Mouse (Mus musculus) liver, embryonic 15.5 days (tissue): Measurements from ENCODE around the gene Med12l. TPM values are rescaled to one million over a fixed set of nuclear protein-coding genes. Genes with fewer than 3 reads are reported as not detected.
A peak's percentile ranks its signal among the peaks of the same experiment; 100 is the strongest.

Experiments used
- ATAC-seq: fragments of 200-750 bp; cut with Nextera tagmentation; 2 replicates; pipeline ENCODE4 v1.8.0; 2017; ENCODE audit warnings: moderate number of reproducible peaks, mild to moderate bottlenecking, moderate library complexity; ENCODE audit not compliant: insufficient read depth
- H3K27ac ChIP-seq: fragments of 300-500 bp; sonication (generic); replicated peaks from 2 replicates; pipeline ENCODE4 v1.5.1; 2015; ENCODE audit warnings: mild to moderate bottlenecking, inconsistent platforms
- H3K27me3 ChIP-seq: fragments of 300-500 bp; sonication (generic); 2 replicates; pipeline ENCODE4 v1.6.1; 2015; ENCODE audit warnings: mild to moderate bottlenecking, inconsistent platforms
- H3K36me3 ChIP-seq: fragments of 300-500 bp; sonication (generic); replicated peaks from 2 replicates; pipeline ENCODE4 v1.6.1; 2015; ENCODE audit warnings: moderate library complexity, mild to moderate bottlenecking, inconsistent platforms
- H3K4me1 ChIP-seq: fragments of 300-500 bp; sonication (generic); replicated peaks from 2 replicates; pipeline ENCODE4 v1.6.1; 2015; ENCODE audit warnings: inconsistent platforms
- H3K4me2 ChIP-seq: fragments of 300-500 bp; sonication (generic); 2 replicates; pipeline ENCODE4 v1.6.1; 2015; ENCODE audit warnings: moderate library complexity, mild to moderate bottlenecking, inconsistent platforms
- H3K4me3 ChIP-seq: fragments of 300-500 bp; sonication (generic); replicated peaks from 2 replicates; pipeline ENCODE4 v1.5.1; 2015; ENCODE audit warnings: mild to moderate bottlenecking, inconsistent platforms
- H3K9ac ChIP-seq: fragments of 300-500 bp; sonication (generic); 2 replicates; pipeline ENCODE4 v1.6.1; 2015; ENCODE audit warnings: moderate library complexity, mild to moderate bottlenecking, inconsistent platforms
- H3K9me3 ChIP-seq: fragments of 300-500 bp; sonication (generic); replicated peaks from 2 replicates; pipeline ENCODE4 v1.6.1; 2016; ENCODE audit warnings: inconsistent platforms
- WGBS: fragments of 180-500 bp; shearing (Covaris S2); methylation state at CpG from one replicate; pipeline ENCODE4 v1.1.7; 2015; ENCODE audit warnings: mixed read lengths; ENCODE audit not compliant: insufficient replicate concordance; 5-methylcytosine and 5-hydroxymethylcytosine counted together
- polyA plus RNA-seq: library from polyadenylated mRNA; unstranded; fragments of >200 nt; fragmentation: Nextera tagmentation; extraction: Ambion mirVana; gene quantifications from 2 replicates; pipeline ENCODE4 v1.2.1, GENCODE M21; 2015

The Med12l gene
- polyA plus RNA-seq, 1 experiment from 2014 or later: 0.46 TPM

GRCm38 (mm10) chr3:59344065-59344905 is 338.7 kb downstream of the Med12l start, which contains the start of gene Igsf10:
Igsf10 (minus strand) TSS chr3:59344394.
- H3K36me3 ChIP-seq: no peaks in the 10 kb centered on the region
- ATAC-seq: 0 out of 2 replicates have a peak, but pooled peaks have one; percentile 22
- H3K9ac ChIP-seq: peak within 1 kb of the TSS; percentile 25; the same call in 1 of the 2 replicates
- peak within 1 kb of the TSS; percentile 50 for H3K4me3 ChIP-seq
- H3K9me3 ChIP-seq: no peaks in the 10 kb centered on the region
- H3K27ac ChIP-seq: no peak within 1 kb of the TSS
- H3K4me1 ChIP-seq: peaks cover 4% of the 10 kb centered on the region; the same call in 1 of the 2 replicates
- no peaks in the 10 kb centered on the region for H3K27me3 ChIP-seq
- peak within 1 kb of the TSS; percentile 68 for H3K4me2 ChIP-seq
- WGBS: 3% methylated on average over 22 of the region's 23 CpGs

DNA sequence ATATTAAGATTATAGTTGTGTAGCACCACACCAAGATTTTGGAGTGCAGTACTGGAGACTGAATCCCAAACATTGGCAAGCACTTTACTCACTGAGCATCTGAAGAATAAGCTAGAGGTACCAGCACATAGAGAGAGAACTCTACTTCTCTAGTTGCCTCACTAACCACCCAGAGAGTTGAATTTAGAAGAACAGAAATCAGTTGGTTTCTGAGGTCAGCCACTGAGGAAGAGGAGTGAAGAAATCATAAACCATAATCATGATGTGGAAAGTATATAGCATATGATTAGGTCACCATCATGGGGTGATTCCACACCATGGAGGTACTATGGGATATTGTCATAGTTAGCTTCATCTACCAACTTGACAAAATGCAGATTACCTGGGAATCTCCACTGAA is 346.1 kb downstream of the Med12l start:
- Histone ChIP-seq H3K27ac (no peak overlapping the region), H3K36me3 (no peaks in the 10 kb centered on the region)
- ATAC-seq: no peak

DNA sequence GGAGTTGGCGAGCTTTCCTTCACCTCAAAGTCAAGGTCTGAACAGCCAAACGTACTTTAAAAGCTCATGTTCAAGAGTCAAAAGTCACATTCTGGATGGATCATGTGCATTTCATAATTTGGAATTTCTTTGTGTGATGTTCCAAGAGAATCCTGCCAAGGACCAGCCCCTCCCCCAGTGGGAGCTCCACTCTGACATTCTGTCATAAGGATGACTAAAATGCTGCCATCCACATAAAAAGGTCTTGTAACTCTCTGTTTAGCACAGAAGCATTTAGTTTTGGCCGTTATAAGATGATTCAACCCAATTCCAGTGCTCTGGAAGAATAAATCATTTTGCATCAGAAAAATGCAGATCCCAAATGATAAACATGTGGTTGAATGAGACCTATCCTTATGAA is 348.5 kb downstream of the Med12l start:
- no peaks in the 10 kb centered on the region for H3K27me3 ChIP-seq
- 62% methylated on average over 3 of the region's 3 CpGs for WGBS
- H3K27ac ChIP-seq: no peak overlapping the region
- no peaks in the 10 kb centered on the region for H3K4me1 ChIP-seq
- no peaks in the 10 kb centered on the region for H3K36me3 ChIP-seq
- ATAC-seq: no peak
- H3K4me3 ChIP-seq: no peak overlapping the region
- H3K9me3 ChIP-seq: no peaks in the 10 kb centered on the region
- no peak overlapping the region for H3K9ac ChIP-seq
- H3K4me2 ChIP-seq: no peak overlapping the region

More for the DNA sequence above, 346.1 kb downstream of the Med12l start:
- no peaks in the 10 kb centered on the region for H3K27me3 ChIP-seq
- H3K4me2 ChIP-seq: no peak overlapping the region
- H3K9me3 ChIP-seq: no peaks in the 10 kb centered on the region
- no peaks in the 10 kb centered on the region for H3K4me1 ChIP-seq
- no peak overlapping the region for H3K4me3 ChIP-seq
- no peak overlapping the region for H3K9ac ChIP-seq

DNA sequence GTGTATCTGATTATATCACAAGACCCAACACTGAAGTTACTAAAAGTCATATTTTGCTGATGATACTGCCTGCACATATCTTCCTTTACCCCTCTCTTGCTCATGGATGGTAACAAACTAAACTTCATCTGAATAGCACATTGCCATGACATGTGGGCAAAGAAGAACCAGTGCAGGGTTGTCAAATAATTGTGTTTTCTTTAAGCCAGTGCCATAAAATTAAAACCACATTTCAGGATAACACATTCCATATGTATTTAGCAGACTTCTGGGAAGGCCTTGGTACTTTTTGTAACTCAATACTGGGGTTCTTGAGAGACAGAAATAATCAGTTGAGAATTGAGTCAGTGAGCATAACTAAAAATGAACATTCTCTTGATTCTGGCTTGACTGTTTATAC is 354.5 kb downstream of the Med12l start:
- Histone ChIP-seq H3K9me3 (no peaks in the 10 kb centered on the region), H3K4me3 (no peak overlapping the region), H3K27ac (no peak overlapping the region), H3K36me3 (no peaks in the 10 kb centered on the region), H3K9ac (no peak overlapping the region), H3K4me2 (no peak overlapping the region), H3K27me3 (no peaks in the 10 kb centered on the region), H3K4me1 (no peaks in the 10 kb centered on the region)
- ATAC-seq: no peak

- no peak for ATAC-seq
- Histone ChIP-seq H3K4me1 (no peaks in the 10 kb centered on the region), H3K9me3 (no peaks in the 10 kb centered on the region), H3K4me2 (no peak overlapping the region), H3K4me3 (no peak overlapping the region), H3K27ac (no peak overlapping the region), H3K9ac (no peak overlapping the region), H3K27me3 (no peaks in the 10 kb centered on the region), H3K36me3 (no peaks in the 10 kb centered on the region)
- 74% methylated on average over 1 of the region's 1 CpGs for WGBS
Measured at GRCm38 (mm10) chr3:59361895-59362294, 356.3 kb downstream of the Med12l start.

Other genes with a start within 250 kb of the Med12l start
- not detected in 2 replicates for gene Mindy4b-ps, start 183.5 kb upstream of the Med12l start, polyA plus RNA-seq
- gene Clrn1, start 120.5 kb upstream of the Med12l start, polyA plus RNA-seq: not detected in 2 replicates
- 0.68 and 0.77 TPM in 2 replicates for gene Gpr171, start 96.0 kb downstream of the Med12l start, polyA plus RNA-seq
- 6.6 and 7.0 TPM in 2 replicates for gene P2ry14, start 147.8 kb downstream of the Med12l start, polyA plus RNA-seq
- not detected in 2 replicates for gene Gpr87, start 189.3 kb downstream of the Med12l start, polyA plus RNA-seq
- gene P2ry13, start 205.1 kb downstream of the Med12l start, polyA plus RNA-seq: 3.2 and 3.8 TPM in 2 replicates